Mouse (Mus musculus) myocyte (in vitro differentiated cells): ENCODE data around the gene Itm2c.

ENCODE experiments used
- MYOG ChIP-seq, 3 experiments: IDR thresholded peaks; one replicate each; pipeline ENCODE4 v1.6.1; 2011; ENCODE audit warnings: control low read depth in 2 of 3, low read depth in 2 of 3, mild to moderate bottlenecking in 2 of 3; ENCODE audit not compliant: insufficient read length in 2 of 3, control insufficient read depth in 1 of 3, insufficient read depth in 1 of 3
- POLR2A ChIP-seq: IDR thresholded peaks from one replicate; pipeline ENCODE4 v1.6.1; 2011; ENCODE audit warnings: low read depth, mild to moderate bottlenecking, control low read depth, moderate library complexity; ENCODE audit not compliant: insufficient read length
- TCF12 ChIP-seq: IDR thresholded peaks from one replicate; pipeline ENCODE4 v1.6.1; 2011; ENCODE audit warnings: mild to moderate bottlenecking, control low read depth; ENCODE audit not compliant: poor library complexity, insufficient read depth, severe bottlenecking
- USF1 ChIP-seq: IDR thresholded peaks from one replicate; pipeline ENCODE4 v1.6.1; 2011; ENCODE audit warnings: low read depth, mild to moderate bottlenecking, control low read depth, moderate library complexity

- TF ChIP-seq POLR2A (no peak), USF1 (no peak), TCF12 (no peak), MYOG (IDR thresholded peaks at IDR 0.05; ENCODE audit: control insufficient read depth in 1 of 3, insufficient read depth in 1 of 3, insufficient read length in 2 of 3, low read depth in 2 of 3) (no peak)
These were observed 34.1 kb downstream of the Itm2c start, which contains the start of gene 4933407L21Rik for GRCm38 (mm10) chr1:85928057-85928687.
